Mouse (Mus musculus): ENCODE measurements around the gene Il2rb. TPM values are rescaled to one million over a fixed set of nuclear protein-coding genes. Genes with fewer than 3 reads are reported as not detected.

Il2rb gene
- polyA plus RNA-seq, 1 experiment from 2014 or later, result 1.5 TPM

- CTCF ChIA-PET, result interaction anchor here (1.6 to 3.7 kb wide), 2 partner anchors 16 to 18 kb away, joined by 3 to 12 read pairs; partner anchors contain the start of gene Tmprss6
- no peak for ATAC-seq
- POLR2A ChIA-PET, result interaction anchor here (0.6 kb wide), 1 partner anchor 266 kb away, joined by 3 read pairs; no protein-coding TSS in a partner anchor
- no peak for DNase-seq (ENCODE audit: low read depth, low spot score)
- in situ Hi-C loops (cut with MboI; ENCODE audit: low pct_unique_long_range_greater_than_20kb), result no loop called here
- TF ChIP-seq CTCF (IDR thresholded peaks at IDR 0.05), result no peak
- H3K27me3 ChIP-seq, result no peaks in the 10 kb centered on the region
Observed at GRCm38 (mm10) chr15:78452929-78453328, 42.1 kb downstream of the Il2rb start.

GRCm38 (mm10) chr15:78451201-78451600 lies 43.9 kb downstream of the Il2rb start:
- no peak for TF ChIP-seq CTCF (IDR thresholded peaks at IDR 0.05)
- ChIA-PET POLR2A (interaction anchor here (0.6 to 1.8 kb wide), 3 partner anchors 11 to 17 kb away, joined by 3 to 7 read pairs (median 3); partner anchors contain the start of gene Tmprss6), CTCF (interaction anchor here (3.7 kb wide), 1 partner anchor 18 kb away, joined by 12 read pairs; the partner anchor contains the start of gene Tmprss6)
- no peak for DNase-seq (ENCODE audit: low read depth, low spot score)
- H3K27me3 ChIP-seq, result no peaks in the 10 kb centered on the region
- no peak for ATAC-seq
- in situ Hi-C loops (cut with MboI; ENCODE audit: low pct_unique_long_range_greater_than_20kb), result no loop called here

DNA sequence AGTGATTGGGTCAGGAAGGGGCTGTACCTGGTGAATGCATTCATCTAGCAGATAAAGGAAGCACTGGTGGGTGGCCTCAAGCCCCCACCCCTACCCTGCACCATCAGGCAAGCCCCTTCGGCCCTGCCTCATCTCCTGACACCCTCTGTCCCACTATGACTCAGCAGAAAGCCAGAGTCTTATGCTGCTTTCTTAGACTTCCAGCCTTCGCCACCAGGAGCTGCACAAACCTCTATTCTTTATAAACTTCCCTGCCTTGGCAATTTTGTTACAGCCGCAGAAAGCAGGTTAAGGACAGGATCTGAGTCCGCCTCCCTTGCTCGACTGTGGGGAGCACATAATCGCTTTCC lies 44.7 kb downstream of the Il2rb start:
- CTCF ChIA-PET, result interaction anchor here (0.9 to 3.7 kb wide), 6 partner anchors 19 to 131 kb away, joined by 3 to 12 read pairs (median 4); partner anchors contain the start of gene Tmprss6
- in situ Hi-C loops (cut with MboI; ENCODE audit: low pct_unique_long_range_greater_than_20kb), result no loop called here
- ATAC-seq (no peak), DNase-seq (ENCODE audit: low read depth, low spot score) (no peak)
- no peak for TF ChIP-seq CTCF (IDR thresholded peaks at IDR 0.05)
- POLR2A ChIA-PET, result interaction anchor here (0.6 to 1.8 kb wide), 3 partner anchors 18 to 80 kb away, joined by 3 to 7 read pairs (median 7); partner anchors contain the start of genes C1qtnf6 and Tmprss6
- H3K27me3 ChIP-seq, result no peaks in the 10 kb centered on the region

DNA sequence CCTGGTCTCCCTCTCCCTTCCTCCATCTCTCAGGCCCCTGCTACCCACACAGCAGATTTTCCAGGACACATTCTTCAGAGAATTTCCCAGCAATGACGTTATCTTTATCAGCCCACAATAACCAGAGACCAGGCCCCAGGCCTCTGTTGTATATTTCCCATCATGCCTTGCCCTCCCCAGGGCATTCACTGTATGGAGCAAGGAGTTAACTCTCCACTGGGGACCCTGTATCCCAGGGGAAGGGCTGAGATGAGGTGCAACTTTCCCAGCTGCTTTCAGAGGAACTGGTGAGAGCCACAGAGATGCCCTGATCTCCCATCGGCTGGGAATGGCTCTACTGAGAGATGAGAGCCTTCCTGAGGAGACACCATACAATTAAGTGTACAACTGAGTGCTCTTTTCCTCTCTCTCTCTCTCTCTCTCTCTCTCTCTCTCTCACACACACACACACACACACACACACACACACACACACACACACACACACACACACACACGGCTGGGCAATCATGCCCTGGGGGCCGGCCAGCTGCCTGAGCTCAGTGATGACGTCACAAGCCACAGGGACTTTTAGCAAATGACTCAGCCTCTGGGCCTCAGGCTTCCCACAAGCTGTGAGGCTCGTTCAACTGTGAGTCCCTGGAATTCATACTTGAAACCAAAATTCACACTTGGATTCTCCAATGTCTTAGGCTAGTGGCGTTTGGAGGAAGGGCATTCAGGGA lies 45.2 kb downstream of the Il2rb start:
- ATAC-seq, result peak; percentile 68
- H3K27me3 ChIP-seq, result no peaks in the 10 kb centered on the region
- in situ Hi-C loops (cut with MboI; ENCODE audit: low pct_unique_long_range_greater_than_20kb), result loop anchor here (5.0 kb wide), 1 partner anchor 82 kb away; the partner anchor contains the start of gene C1qtnf6
- ChIA-PET CTCF (interaction anchor here (0.9 to 3.7 kb wide), 6 partner anchors 19 to 131 kb away, joined by 3 to 12 read pairs (median 4); partner anchors contain the start of gene Tmprss6), POLR2A (interaction anchor here (1.4 to 1.8 kb wide), 3 partner anchors 19 to 80 kb away, joined by 5 to 7 read pairs (median 7); partner anchors contain the start of genes C1qtnf6 and Tmprss6)
- DNase-seq (ENCODE audit: low read depth, low spot score), result peak; percentile 94
- no peak for TF ChIP-seq CTCF (IDR thresholded peaks at IDR 0.05)

- in situ Hi-C loops (cut with MboI; ENCODE audit: low pct_unique_long_range_greater_than_20kb), result loop anchor here (5.0 kb wide), 1 partner anchor 83 kb away; the partner anchor contains the start of gene C1qtnf6
- DNase-seq (ENCODE audit: low read depth, low spot score) (no peak), ATAC-seq (no peak)
- ChIA-PET CTCF (interaction anchor here (1.1 to 2.6 kb wide), 13 partner anchors 15 to 132 kb away, joined by 3 to 21 read pairs (median 4); no protein-coding TSS in a partner anchor), POLR2A (interaction anchor here (1.4 to 1.8 kb wide), 2 partner anchors 32 to 81 kb away, joined by 5 to 7 read pairs; partner anchors contain the start of gene C1qtnf6)
- no peak for TF ChIP-seq CTCF (IDR thresholded peaks at IDR 0.05)
- H3K27me3 ChIP-seq, result no peaks in the 10 kb centered on the region
Observed at GRCm38 (mm10) chr15:78449131-78449530, 45.9 kb downstream of the Il2rb start.

DNA sequence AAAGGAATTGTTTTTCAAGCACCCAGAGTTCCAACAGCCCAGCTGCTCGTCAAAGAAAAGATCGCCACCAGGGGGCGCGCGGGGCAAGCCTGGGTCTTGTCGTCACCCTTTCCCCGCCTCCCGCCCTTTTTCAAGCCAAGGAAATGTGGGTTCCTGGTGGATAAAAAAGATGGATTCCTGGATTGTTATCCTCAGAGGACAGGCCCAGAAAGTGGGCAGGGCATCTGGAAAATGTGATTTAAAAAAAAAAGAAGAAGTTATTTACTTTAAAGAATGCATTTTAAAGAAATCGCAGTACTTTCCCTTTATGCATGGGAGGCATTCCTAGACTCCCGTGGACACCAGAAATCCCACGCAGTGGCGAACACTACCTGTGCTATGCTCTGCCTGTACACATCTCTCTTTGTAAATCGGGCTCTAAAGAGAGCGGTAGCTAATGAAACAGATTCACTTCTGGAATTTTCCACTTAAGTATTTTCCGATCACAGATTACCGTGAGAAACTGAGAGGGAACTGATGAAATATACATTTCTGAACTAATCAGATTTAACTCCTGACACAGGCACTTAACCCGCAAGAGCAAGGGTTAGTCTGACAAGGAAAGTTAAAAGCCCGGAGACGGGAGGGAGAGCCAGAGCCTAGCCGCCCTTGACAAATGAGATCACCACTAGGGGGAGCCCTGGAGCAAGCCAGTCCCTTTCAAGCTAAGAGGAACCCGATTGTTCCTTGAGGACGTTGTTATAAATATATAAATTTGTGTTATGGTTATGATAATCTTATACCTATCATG lies 47.1 kb downstream of the Il2rb start:
- ATAC-seq (peak; percentile 32), DNase-seq (ENCODE audit: low read depth, low spot score) (no peak)
- no peaks in the 10 kb centered on the region for H3K27me3 ChIP-seq
- no peak for TF ChIP-seq CTCF (IDR thresholded peaks at IDR 0.05)
- in situ Hi-C loops (cut with MboI; ENCODE audit: low pct_unique_long_range_greater_than_20kb), result loop anchor here (5.0 kb wide), 1 partner anchor 84 kb away; the partner anchor contains the start of gene C1qtnf6
- CTCF ChIA-PET, result interaction anchor here (0.8 to 2.6 kb wide), 29 partner anchors 10 to 134 kb away, joined by 3 to 21 read pairs (median 4); no protein-coding TSS in a partner anchor
- POLR2A ChIA-PET, result interaction anchor here (0.8 to 1.7 kb wide), 4 partner anchors 9 to 85 kb away, joined by 3 to 5 read pairs (median 4); no protein-coding TSS in a partner anchor

GRCm38 (mm10) chr15:78447121-78447520 lies 48.0 kb downstream of the Il2rb start:
- ChIA-PET CTCF (interaction anchor here (1.0 to 2.3 kb wide), 18 partner anchors 10 to 135 kb away, joined by 3 to 21 read pairs (median 5); no protein-coding TSS in a partner anchor), POLR2A (interaction anchor here (0.8 to 1.7 kb wide), 4 partner anchors 8 to 86 kb away, joined by 3 to 5 read pairs (median 4); no protein-coding TSS in a partner anchor)
- ATAC-seq, result no peak
- no peaks in the 10 kb centered on the region for H3K27me3 ChIP-seq
- DNase-seq (ENCODE audit: low read depth, low spot score), result no peak
- in situ Hi-C loops (cut with MboI; ENCODE audit: low pct_unique_long_range_greater_than_20kb), result loop anchor here (5.0 kb wide), 1 partner anchor 85 kb away; the partner anchor contains the start of gene C1qtnf6
- no peak for TF ChIP-seq CTCF (IDR thresholded peaks at IDR 0.05)

DNA sequence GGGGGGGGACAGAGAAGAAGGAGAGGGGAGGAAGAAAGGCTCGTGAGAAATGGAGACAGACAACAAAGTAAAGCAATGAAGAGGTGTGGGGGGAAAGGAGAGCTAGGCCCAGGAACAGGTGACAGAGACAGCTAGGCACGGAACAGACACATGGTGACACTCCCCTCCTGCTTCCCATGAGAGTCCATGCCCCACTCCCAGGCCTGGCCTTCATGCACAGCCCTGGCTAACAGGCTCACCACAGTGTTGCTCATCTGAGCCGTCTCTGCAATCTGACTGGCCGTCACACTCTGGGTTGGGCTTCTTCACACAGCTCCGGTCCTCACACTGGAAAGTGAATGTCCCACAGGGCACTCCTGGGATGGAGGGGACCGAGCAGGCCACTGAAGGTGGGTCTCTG lies 51.2 kb downstream of the Il2rb start:
- no peaks in the 10 kb centered on the region for H3K27me3 ChIP-seq
- ChIA-PET POLR2A (interaction anchor here (0.6 kb wide), 1 partner anchor 139 kb away, joined by 3 read pairs; no protein-coding TSS in a partner anchor), CTCF (interaction anchor here (1.0 kb wide), 1 partner anchor 89 kb away, joined by 3 read pairs; no protein-coding TSS in a partner anchor)
- ATAC-seq (no peak), DNase-seq (ENCODE audit: low read depth, low spot score) (no peak)
- in situ Hi-C loops (cut with MboI; ENCODE audit: low pct_unique_long_range_greater_than_20kb), result no loop called here
- TF ChIP-seq CTCF (IDR thresholded peaks at IDR 0.05), result no peak

- ATAC-seq, result no peak
- CTCF ChIA-PET, result interaction anchor here (1.5 to 1.6 kb wide), 2 partner anchors 13 to 91 kb away, joined by 4 read pairs; no protein-coding TSS in a partner anchor
- in situ Hi-C loops (cut with MboI; ENCODE audit: low pct_unique_long_range_greater_than_20kb), result no loop called here
Observed at GRCm38 (mm10) chr15:78442231-78442630, 52.8 kb downstream of the Il2rb start.

More at GRCm38 (mm10) chr15:78442231-78442630, 52.8 kb downstream of the Il2rb start:
- TF ChIP-seq CTCF (IDR thresholded peaks at IDR 0.05), result no peak
- no peaks in the 10 kb centered on the region for H3K27me3 ChIP-seq
- no peak for DNase-seq (ENCODE audit: low read depth, low spot score)
- POLR2A ChIA-PET, result interaction anchor here (1.2 to 1.4 kb wide), 2 partner anchors 13 to 90 kb away, joined by 3 to 5 read pairs; no protein-coding TSS in a partner anchor

Measured in Patski (cell line).